ENCODE assay signal across 9 mouse cellular contexts in the genomic region with DNA sequence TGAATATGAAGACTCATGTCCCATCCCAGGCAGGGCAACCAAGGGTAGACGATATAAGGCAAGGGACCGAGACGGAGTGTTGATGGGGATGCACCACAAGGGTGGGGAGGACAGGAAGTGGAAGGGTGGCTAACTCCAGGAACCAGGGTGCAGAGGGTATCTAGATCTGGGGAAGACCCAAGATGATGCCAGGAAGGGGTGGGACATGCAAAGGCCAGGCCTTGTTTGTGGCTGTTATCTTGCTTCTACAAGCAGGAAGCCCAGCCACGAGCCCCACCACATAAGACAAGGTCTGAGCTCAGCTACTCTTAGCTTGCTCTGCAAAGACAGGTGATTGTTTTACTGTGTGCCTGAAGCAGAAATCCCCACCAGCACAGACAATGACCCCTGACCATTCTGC. TPM values are rescaled to one million over a fixed set of nuclear protein-coding genes. Genes with fewer than 3 reads are reported as not detected.
DNase-seq lines count a peak whose midpoint lies in the region; ATAC-seq lines count a peak whose summit lies in the region.
"Had no signal": no experiment of that assay in that cellular context is flagged by ENCODE, and none has a peak within 500 bp of the region (broad histone marks: within the 10 kb centered on the region; RNA-seq: fewer than 3 reads in every experiment).

No protein-coding gene starts in this region.

- no peaks in the 10 kb centered on the region for H3K9me3 ChIP-seq in heart, embryonic 12.5 days (replicated peaks)
- no peaks in the 10 kb centered on the region for H3K9me3 ChIP-seq in kidney, embryonic 15.5 days (replicated peaks)
- H3K9me3 ChIP-seq in forebrain, embryonic 10.5 days: no peaks in the 10 kb centered on the region

- no peak overlapping the region for H3K4me3 ChIP-seq in heart, embryonic 12.5 days
- no peak overlapping the region for H3K4me3 ChIP-seq in kidney, embryonic 15.5 days (replicated peaks)
- no peak overlapping the region for H3K4me3 ChIP-seq in forebrain, embryonic 10.5 days

- peaks cover 21% of the 10 kb centered on the region for H3K4me1 ChIP-seq in heart, embryonic 12.5 days (replicated peaks)
- H3K4me1 ChIP-seq in kidney, embryonic 15.5 days: no peaks in the 10 kb centered on the region
- H3K4me1 ChIP-seq in forebrain, embryonic 10.5 days: no peaks in the 10 kb centered on the region

- no peaks in the 10 kb centered on the region for H3K27me3 ChIP-seq in heart, embryonic 12.5 days (replicated peaks)
- no peaks in the 10 kb centered on the region for H3K27me3 ChIP-seq in kidney, embryonic 15.5 days
- no peaks in the 10 kb centered on the region for H3K27me3 ChIP-seq in forebrain, embryonic 10.5 days (ENCODE audit: poor library complexity, severe bottlenecking)

- no peak overlapping the region for H3K4me2 ChIP-seq in heart, embryonic 12.5 days
- no peak overlapping the region for H3K4me2 ChIP-seq in kidney, embryonic 15.5 days

- DNase-seq in heart, postnatal 25 days (ENCODE audit: low spot score): no peak
- peak; percentile 35 to 46 for DNase-seq in lung, postnatal 4 days
- peak; percentile 29 to 43 for DNase-seq in thymus, postnatal 10 days (ENCODE audit: low spot score in 2 of 2)
- DNase-seq in kidney, adult 11 months: no peak
- DNase-seq in forebrain, embryonic 10.5 days (ENCODE audit: extremely low spot score, low spot score): no peak

- no peak overlapping the region for H3K9ac ChIP-seq in heart, embryonic 12.5 days
- no peak overlapping the region for H3K9ac ChIP-seq in kidney, embryonic 15.5 days

- no peak overlapping the region for H3K27ac ChIP-seq in heart, embryonic 12.5 days (ENCODE audit: poor library complexity, severe bottlenecking)
- H3K27ac ChIP-seq in kidney, embryonic 15.5 days: no peak overlapping the region
- no peak overlapping the region for H3K27ac ChIP-seq in forebrain, embryonic 10.5 days

- WGBS in heart, embryonic 12.5 days: 53% methylated on average over 4 of the region's 4 CpGs
- WGBS in kidney, embryonic 15.5 days: 73% methylated on average over 4 of the region's 4 CpGs
- WGBS in forebrain, embryonic 10.5 days: 89% methylated on average over 4 of the region's 4 CpGs

- ATAC-seq in heart, embryonic 12.5 days (ENCODE audit: insufficient number of reproducible peaks, low FRiP score): peak; percentile 65; the same call in 1 of the 2 replicates
- peak; percentile 71 for ATAC-seq in granulocyte monocyte progenitor cell, adult 5-6 weeks (replicated peaks; ENCODE audit: poor library complexity, severe bottlenecking)
- no peak for ATAC-seq in kidney, embryonic 15.5 days (replicated peaks; ENCODE audit: low FRiP score)
- ATAC-seq: intestine, postnatal 0 days had no signal

- intact Hi-C loops in heart, postnatal 25 days (cut with DNase I): no loop called here

- no peaks in the 10 kb centered on the region for H3K36me3 ChIP-seq in heart, embryonic 12.5 days
- H3K36me3 ChIP-seq in kidney, embryonic 15.5 days: no peaks in the 10 kb centered on the region
- H3K36me3 ChIP-seq in forebrain, embryonic 10.5 days (replicated peaks): no peaks in the 10 kb centered on the region

RNA-seq across cellular contexts. Expression of a gene that starts 50.4 kb away (rescaled TPM):
- polyA plus RNA-seq in heart, embryonic 12.5 days (2016; fragmentation: Nextera tagmentation; extraction: Ambion mirVana): 8.4 and 9.2 TPM in 2 replicates
- total RNA-seq in heart, postnatal 25 days (2021): 1 to 10 TPM; 6.2 to 6.7 TPM
- total RNA-seq in granulocyte monocyte progenitor cell, adult 5-6 weeks (2014; fragmentation: Nextera tagmentation): 60.4 and 61.3 TPM in 2 replicates
- 69.4 and 72.2 TPM in 2 replicates for total RNA-seq in granulocyte monocyte progenitor cell, adult 5-6 weeks (2017)
- polyA plus RNA-seq in kidney, embryonic 15.5 days (2015; fragmentation: Nextera tagmentation; extraction: Ambion mirVana): 5.1 and 6.0 TPM in 2 replicates
- polyA plus RNA-seq in forebrain, embryonic 10.5 days (2016; fragmentation: Nextera tagmentation; extraction: Ambion mirVana): 6.1 and 6.2 TPM in 2 replicates

Comparison
In these comparisons a context has a peak if more than half of its experiments do, and no peak if none do; other contexts are left out.
1. DNase-seq: peak in lung, postnatal 4 days (2 of 2) and thymus, postnatal 10 days (2 of 2); none in heart, postnatal 25 days (single experiment), kidney, adult 11 months (single experiment) and forebrain, embryonic 10.5 days (single experiment).